9 mouse cellular contexts compared by ENCODE assay signal in genomic region chr3:35342584-35342983, GRCm38 (mm10).
DNase-seq lines count a peak whose midpoint lies in the region; ATAC-seq and TF ChIP-seq lines count a peak whose summit lies in the region.
"Had no signal": no experiment of that assay in that cellular context is flagged by ENCODE, and none has a peak within 500 bp of the region (broad histone marks: within the 10 kb centered on the region; RNA-seq: fewer than 3 reads in every experiment).

No protein-coding gene starts in this region.

- DNase-seq in midbrain, embryonic 10.5 days (ENCODE audit: low spot score), result no peak
- DNase-seq in midbrain, embryonic 11.5 days (ENCODE audit: low spot score, missing footprints), result no peak
- peak; percentile 33 for DNase-seq in forebrain, embryonic 14.5 days (ENCODE audit: low spot score)
- DNase-seq in left cerebral cortex, adult 2 months (ENCODE audit: extremely low spot score in 1 of 2, low spot score in 2 of 2), result peak; percentile 57 to 60
- peak; percentile 15 for DNase-seq in right cerebral cortex, postnatal 14 days
- DNase-seq in urinary bladder, postnatal 10 days (ENCODE audit: low spot score), result no peak
- no peak for DNase-seq in adrenal gland, adult 8-10 months
- DNase-seq in urinary bladder, postnatal 14 days (ENCODE audit: low spot score), result no peak
- DNase-seq: adrenal gland, adult 2 months had no signal

- peaks cover 53% of the 10 kb centered on the region for H3K4me1 ChIP-seq in midbrain, embryonic 10.5 days
- H3K4me1 ChIP-seq in midbrain, embryonic 11.5 days (ENCODE audit: control insufficient read depth, insufficient read depth, low read length), result peaks cover 16% of the 10 kb centered on the region
- H3K4me1 ChIP-seq in forebrain, embryonic 14.5 days (ENCODE audit: control insufficient read depth, insufficient read depth, low read length), result peaks cover 20% of the 10 kb centered on the region; the same call in 1 of the 2 replicates

- H3K4me2 ChIP-seq in midbrain, embryonic 11.5 days, result no peak overlapping the region
- no peak overlapping the region for H3K4me2 ChIP-seq in forebrain, embryonic 14.5 days (ENCODE audit: low read length)

- no peak overlapping the region for H3K4me3 ChIP-seq in midbrain, embryonic 10.5 days
- H3K4me3 ChIP-seq in midbrain, embryonic 11.5 days (ENCODE audit: low read depth, low read length), result no peak overlapping the region
- H3K4me3 ChIP-seq in forebrain, embryonic 14.5 days (ENCODE audit: low read depth, low read length), result no peak overlapping the region
- no peak overlapping the region for H3K4me3 ChIP-seq in left cerebral cortex, adult 2 months

- no peak overlapping the region for H3K9ac ChIP-seq in midbrain, embryonic 11.5 days (ENCODE audit: low read length)
- no peak overlapping the region for H3K9ac ChIP-seq in forebrain, embryonic 14.5 days (ENCODE audit: low read length)

- H3K27ac ChIP-seq in midbrain, embryonic 10.5 days (replicated peaks), result peak overlapping the region; percentile 95
- H3K27ac ChIP-seq in midbrain, embryonic 11.5 days (ENCODE audit: low read depth, low read length), result no peak overlapping the region
- H3K27ac ChIP-seq in forebrain, embryonic 14.5 days (ENCODE audit: low read depth, low read length), result peak overlapping the region; percentile 93; the same call in 1 of the 2 replicates
- H3K27ac ChIP-seq in left cerebral cortex, adult 2 months, result peak overlapping the region; percentile 80; the same call in 1 of the 2 replicates

- 74% methylated on average over 4 of the region's 4 CpGs for WGBS in midbrain, embryonic 10.5 days
- WGBS in midbrain, embryonic 11.5 days, result 70% methylated on average over 4 of the region's 4 CpGs
- WGBS in forebrain, embryonic 14.5 days, result 24% methylated on average over 4 of the region's 4 CpGs

- no peaks in the 10 kb centered on the region for H3K27me3 ChIP-seq in midbrain, embryonic 10.5 days (ENCODE audit: low read depth, poor library complexity, severe bottlenecking)
- no peaks in the 10 kb centered on the region for H3K27me3 ChIP-seq in midbrain, embryonic 11.5 days (ENCODE audit: control insufficient read depth, insufficient read depth, low read length)
- H3K27me3 ChIP-seq in forebrain, embryonic 14.5 days (replicated peaks; ENCODE audit: control insufficient read depth, insufficient read depth, low read length), result no peaks in the 10 kb centered on the region

- no peak for ATAC-seq in midbrain, embryonic 11.5 days (ENCODE audit: low FRiP score)
- no peak for ATAC-seq in forebrain, embryonic 14.5 days

- no peak for TF ChIP-seq CTCF in left cerebral cortex, adult 2 months (IDR thresholded peaks at IDR 0.05)

- intact Hi-C loops in left cerebral cortex, adult 2 months (cut with DNase I), result loop anchor here (5.0 to 10.0 kb wide), 5 partner anchors 60 to 1108 kb away; no protein-coding TSS in a partner anchor

- no peaks in the 10 kb centered on the region for H3K36me3 ChIP-seq in midbrain, embryonic 10.5 days
- H3K36me3 ChIP-seq in midbrain, embryonic 11.5 days (ENCODE audit: control insufficient read depth, insufficient read depth, low read length), result no peaks in the 10 kb centered on the region
- no peaks in the 10 kb centered on the region for H3K36me3 ChIP-seq in forebrain, embryonic 14.5 days (ENCODE audit: control insufficient read depth, insufficient read depth, low read length)

- H3K9me3 ChIP-seq in midbrain, embryonic 10.5 days (replicated peaks), result no peaks in the 10 kb centered on the region
- no peaks in the 10 kb centered on the region for H3K9me3 ChIP-seq in midbrain, embryonic 11.5 days (ENCODE audit: control insufficient read depth, low read length)
- H3K9me3 ChIP-seq in forebrain, embryonic 14.5 days (replicated peaks; ENCODE audit: control insufficient read depth, low read length), result no peaks in the 10 kb centered on the region

Comparison
In these comparisons a context has a peak if more than half of its experiments do, and no peak if none do; other contexts are left out.
1. DNase-seq: peak in forebrain, embryonic 14.5 days (single experiment), left cerebral cortex, adult 2 months (2 of 2) and right cerebral cortex, postnatal 14 days (single experiment); none in midbrain, embryonic 10.5 days (single experiment), midbrain, embryonic 11.5 days (single experiment), urinary bladder, postnatal 10 days (single experiment), adrenal gland, adult 8-10 months (single experiment) and urinary bladder, postnatal 14 days (single experiment).